Mouse (Mus musculus) forebrain, embryonic 14.5 days (tissue): Measurements from ENCODE around the gene Fam69a. TPM values are rescaled to one million over a fixed set of nuclear protein-coding genes. Genes with fewer than 3 reads are reported as not detected.
A peak's percentile ranks its signal among the peaks of the same experiment; 100 is the strongest.

ENCODE experiments used
- ATAC-seq: fragments of 200-750 bp; cut with Nextera tagmentation; 2 replicates; pipeline ENCODE4 v1.8.0; 2017; ENCODE audit warnings: mild to moderate bottlenecking, moderate library complexity
- DNase-seq: peaks from one replicate; pipeline ENCODE4 v3.0.0-alpha.2; 2015; ENCODE audit warnings: low spot score
- H3K27ac ChIP-seq: fragments of 300-500 bp; sonication (generic); 2 replicates; pipeline ENCODE4 v1.5.1; 2014; ENCODE audit warnings: low read depth, mild to moderate bottlenecking, control low read depth, low read length, moderate library complexity
- H3K27me3 ChIP-seq: fragments of 300-500 bp; sonication (generic); replicated peaks from 2 replicates; pipeline ENCODE4 v1.6.1; 2014; ENCODE audit warnings: low read length, control low read depth, mixed read lengths; ENCODE audit not compliant: control insufficient read depth, insufficient read depth
- H3K36me3 ChIP-seq: fragments of 300-500 bp; sonication (generic); 2 replicates; pipeline ENCODE4 v1.6.1; 2014; ENCODE audit warnings: low read length, control low read depth; ENCODE audit not compliant: control insufficient read depth, insufficient read depth
- H3K4me1 ChIP-seq: fragments of 300-500 bp; sonication (generic); 2 replicates; pipeline ENCODE4 v1.6.1; 2014; ENCODE audit warnings: antibody characterized with exemption, low read length, control low read depth; ENCODE audit not compliant: control insufficient read depth, insufficient read depth
- H3K4me2 ChIP-seq: fragments of 300-500 bp; sonication (generic); 2 replicates; pipeline ENCODE4 v1.6.1; 2014; ENCODE audit warnings: mild to moderate bottlenecking, control low read depth, low read length
- H3K4me3 ChIP-seq: fragments of 300-500 bp; sonication (generic); 2 replicates; pipeline ENCODE4 v1.5.1; 2014; ENCODE audit warnings: low read depth, low read length, control low read depth
- H3K9ac ChIP-seq: fragments of 300-500 bp; sonication (generic); 2 replicates; pipeline ENCODE4 v1.6.1; 2014; ENCODE audit warnings: mild to moderate bottlenecking, low read length, control low read depth, moderate library complexity
- H3K9me3 ChIP-seq: fragments of 300-500 bp; sonication (generic); replicated peaks from 2 replicates; pipeline ENCODE4 v1.6.1; 2016; ENCODE audit warnings: low read length, control low read depth, mixed read lengths; ENCODE audit not compliant: control insufficient read depth
- WGBS: fragments of 180-500 bp; shearing (Covaris S2); extraction: QIAGEN DNeasy Blood & Tissue Kit; methylation state at CpG from one replicate; pipeline ENCODE4 v1.1.7; 2014; 5-methylcytosine and 5-hydroxymethylcytosine counted together
- polyA plus RNA-seq: library from polyadenylated mRNA; unstranded; fragments of >200 nt; fragmentation: Nextera tagmentation; extraction: Ambion mirVana; gene quantifications from 2 replicates; pipeline ENCODE4 v1.2.1, GENCODE M21; 2014

The Fam69a gene
- polyA plus RNA-seq, 1 experiment from 2014 or later: 34.1 TPM

GRCm38 (mm10) chr5:107910084-107910616 lies 76.7 kb downstream of the Fam69a start:
- Histone ChIP-seq H3K9me3 (no peaks in the 10 kb centered on the region), H3K9ac (no peak overlapping the region), H3K4me1 (no peaks in the 10 kb centered on the region), H3K4me3 (no peak overlapping the region), H3K4me2 (no peak overlapping the region), H3K27ac (no peak overlapping the region), H3K27me3 (no peaks in the 10 kb centered on the region), H3K36me3 (peaks cover 54% of the 10 kb centered on the region)
- no peak for DNase-seq
- 67% methylated on average over 5 of the region's 5 CpGs for WGBS
- ATAC-seq: no peak

GRCm38 (mm10) chr5:107909668-107910067 lies 77.2 kb downstream of the Fam69a start:
- no peak overlapping the region for H3K9ac ChIP-seq
- no peaks in the 10 kb centered on the region for H3K4me1 ChIP-seq
- H3K36me3 ChIP-seq: peaks cover 59% of the 10 kb centered on the region
- WGBS: 88% methylated on average over 3 of the region's 3 CpGs
- H3K4me3 ChIP-seq: no peak overlapping the region
- no peaks in the 10 kb centered on the region for H3K9me3 ChIP-seq
- H3K27ac ChIP-seq: no peak overlapping the region
- ATAC-seq (no peak), DNase-seq (no peak)
- no peaks in the 10 kb centered on the region for H3K27me3 ChIP-seq
- no peak overlapping the region for H3K4me2 ChIP-seq

GRCm38 (mm10) chr5:107908514-107909110 lies 78.3 kb downstream of the Fam69a start:
- Histone ChIP-seq H3K27me3 (no peaks in the 10 kb centered on the region), H3K9ac (no peak overlapping the region), H3K9me3 (no peaks in the 10 kb centered on the region), H3K36me3 (peaks cover 70% of the 10 kb centered on the region), H3K4me2 (no peak overlapping the region), H3K4me3 (no peak overlapping the region), H3K4me1 (no peaks in the 10 kb centered on the region), H3K27ac (no peak overlapping the region)
- 95% methylated on average over 2 of the region's 2 CpGs for WGBS
- ATAC-seq (no peak), DNase-seq (no peak)

GRCm38 (mm10) chr5:107904325-107904724 lies 82.6 kb downstream of the Fam69a start:
- H3K4me1 ChIP-seq: peaks cover 8% of the 10 kb centered on the region; the same call in 1 of the 2 replicates
- no peak for ATAC-seq
- no peak overlapping the region for H3K9ac ChIP-seq
- no peak overlapping the region for H3K4me3 ChIP-seq
- no peaks in the 10 kb centered on the region for H3K9me3 ChIP-seq
- no peak for DNase-seq
- WGBS: 85% methylated on average over 3 of the region's 3 CpGs
- no peaks in the 10 kb centered on the region for H3K27me3 ChIP-seq
- H3K36me3 ChIP-seq: peaks cover 72% of the 10 kb centered on the region
- no peak overlapping the region for H3K27ac ChIP-seq
- no peak overlapping the region for H3K4me2 ChIP-seq

- WGBS: under 1% methylated on average over 23 of the region's 23 CpGs
- Histone ChIP-seq H3K9ac (peak overlapping the region; percentile 97), H3K27me3 (no peaks in the 10 kb centered on the region), H3K27ac (peak overlapping the region; percentile 87; the same call in 1 of the 2 replicates), H3K36me3 (peaks cover 41% of the 10 kb centered on the region), H3K4me3 (peak overlapping the region; percentile 99), H3K4me2 (peak overlapping the region; percentile 73), H3K4me1 (peaks cover 8% of the 10 kb centered on the region; the same call in 1 of the 2 replicates), H3K9me3 (no peaks in the 10 kb centered on the region)
- DNase-seq: peak; percentile 13
- no peak for ATAC-seq
These were observed 85.8 kb downstream of the Fam69a start for GRCm38 (mm10) chr5:107901014-107901615.

GRCm38 (mm10) chr5:107900206-107901013 lies 86.5 kb downstream of the Fam69a start, which contains the start of gene Rpl5:
Gene Rpl5, plus strand, starts transcription at chr5:107900502.
- DNase-seq: peak; percentile 98
- Histone ChIP-seq H3K36me3 (peaks cover 34% of the 10 kb centered on the region), H3K4me2 (peak within 1 kb of the TSS; percentile 73), H3K4me1 (peaks cover 8% of the 10 kb centered on the region; the same call in 1 of the 2 replicates), H3K9me3 (no peaks in the 10 kb centered on the region), H3K9ac (peak within 1 kb of the TSS; percentile 97), H3K4me3 (peak within 1 kb of the TSS; percentile 99), H3K27ac (peak within 1 kb of the TSS; percentile 87), H3K27me3 (no peaks in the 10 kb centered on the region)
- ATAC-seq: peak; percentile 99
- WGBS: 4% methylated on average over 66 of the region's 66 CpGs

- Histone ChIP-seq H3K4me1 (no peaks in the 10 kb centered on the region), H3K9ac (no peak overlapping the region), H3K27ac (no peak overlapping the region), H3K4me2 (no peak overlapping the region), H3K9me3 (no peaks in the 10 kb centered on the region), H3K27me3 (no peaks in the 10 kb centered on the region), H3K4me3 (no peak overlapping the region), H3K36me3 (no peaks in the 10 kb centered on the region)
- WGBS: 69% methylated on average over 1 of the region's 1 CpGs
- DNase-seq: no peak
- ATAC-seq: no peak
These were observed 90.6 kb downstream of the Fam69a start for GRCm38 (mm10) chr5:107896265-107896664.

GRCm38 (mm10) chr5:107894676-107895075 lies 92.2 kb downstream of the Fam69a start:
- no peaks in the 10 kb centered on the region for H3K4me1 ChIP-seq
- WGBS: 75% methylated on average over 7 of the region's 7 CpGs
- no peaks in the 10 kb centered on the region for H3K9me3 ChIP-seq
- H3K9ac ChIP-seq: no peak overlapping the region
- no peaks in the 10 kb centered on the region for H3K36me3 ChIP-seq
- H3K4me3 ChIP-seq: no peak overlapping the region
- H3K4me2 ChIP-seq: no peak overlapping the region
- ATAC-seq (no peak), DNase-seq (no peak)
- H3K27ac ChIP-seq: no peak overlapping the region
- no peaks in the 10 kb centered on the region for H3K27me3 ChIP-seq
